ENCODE assay signal across 22 mouse cellular contexts in the genomic region with DNA sequence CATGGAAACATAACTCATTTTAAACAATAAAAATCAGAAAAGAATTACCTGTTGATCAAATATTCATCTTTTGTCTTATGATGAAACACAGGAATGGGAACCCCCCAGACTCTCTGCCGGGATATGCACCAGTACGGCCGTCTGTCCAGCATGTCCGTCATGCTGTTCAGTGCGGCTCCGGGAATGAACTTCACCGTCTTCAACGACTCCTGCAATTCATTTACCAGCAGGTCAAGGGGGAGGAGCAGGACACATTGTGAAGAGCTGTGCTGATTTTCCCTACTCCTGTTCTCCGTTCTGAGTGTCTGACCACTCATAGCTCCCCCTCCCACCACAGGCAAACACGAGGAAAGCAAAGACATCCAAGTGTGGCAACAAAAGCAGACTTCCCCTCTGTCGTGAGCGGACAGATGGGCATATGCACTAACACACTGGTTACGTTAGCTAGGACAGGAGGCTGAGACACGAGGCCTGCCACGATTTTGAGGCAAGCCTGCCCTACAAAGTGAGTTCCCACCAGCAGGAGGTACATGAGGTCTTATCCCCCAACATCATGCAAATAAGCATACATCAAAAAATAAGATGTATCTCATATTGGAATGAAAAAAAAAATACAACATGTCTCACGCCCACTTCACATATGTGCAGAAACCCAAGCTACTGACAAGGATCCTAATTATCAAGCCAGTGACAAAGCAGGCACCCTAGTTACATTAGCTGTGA. TPM values are rescaled to one million over a fixed set of nuclear protein-coding genes. Genes with fewer than 3 reads are reported as not detected.
DNase-seq lines count a peak whose midpoint lies in the region; ATAC-seq and TF ChIP-seq lines count a peak whose summit lies in the region.
"Had no signal": no experiment of that assay in that cellular context is flagged by ENCODE, and none has a peak within 500 bp of the region (broad histone marks: within the 10 kb centered on the region; RNA-seq: fewer than 3 reads in every experiment).

No protein-coding gene starts in this region.

- H3K27me3 ChIP-seq in kidney, embryonic 16.5 days (ENCODE audit: insufficient read depth, low read length), result no peaks in the 10 kb centered on the region
- no peaks in the 10 kb centered on the region for H3K27me3 ChIP-seq in midbrain, embryonic 11.5 days (ENCODE audit: control insufficient read depth, insufficient read depth, low read length)
- H3K27me3 ChIP-seq in hindbrain, embryonic 11.5 days (ENCODE audit: control insufficient read depth, insufficient read depth, low read length), result no peaks in the 10 kb centered on the region
- H3K27me3 ChIP-seq: forebrain, embryonic 12.5 days; limb, embryonic 12.5 days; liver, embryonic 12.5 days; megakaryocyte, embryonic 14.5 days; midbrain, embryonic 15.5 days; neural tube, embryonic 15.5 days had no signal

- no peak overlapping the region for H3K27ac ChIP-seq in kidney, embryonic 16.5 days (ENCODE audit: low read length)
- peak overlapping the region; percentile 54 for H3K27ac ChIP-seq in layer of hippocampus, adult 2 months
- no peak overlapping the region for H3K27ac ChIP-seq in midbrain, embryonic 11.5 days (ENCODE audit: low read depth, low read length)
- H3K27ac ChIP-seq in hindbrain, embryonic 11.5 days (ENCODE audit: low read depth, low read length), result no peak overlapping the region
- H3K27ac ChIP-seq: forebrain, embryonic 12.5 days; hindbrain, embryonic 14.5 days; limb, embryonic 12.5 days; liver, embryonic 12.5 days; midbrain, embryonic 15.5 days; neural tube, embryonic 15.5 days had no signal

- peak; percentile 29 for DNase-seq in kidney, adult 18-20 months
- peak; percentile 38 for DNase-seq in right cerebral cortex, adult 18-20 months
- no peak for DNase-seq in right cerebral cortex, postnatal 25 days
- peak; percentile 43 to 77 for DNase-seq in layer of hippocampus, adult 2 months (ENCODE audit: low spot score in 2 of 2)
- peak; percentile 25 for DNase-seq in right cerebral cortex, postnatal 14 days
- DNase-seq in midbrain, embryonic 11.5 days (ENCODE audit: low spot score, missing footprints), result no peak
- no peak for DNase-seq in hindbrain, embryonic 11.5 days (ENCODE audit: low spot score)
- DNase-seq: B cell, adult 2 months; cerebellum, adult 8-10 months; heart, postnatal 10 days; lung, adult 2 months; thymus, postnatal 25 days had no signal

- no peaks in the 10 kb centered on the region for H3K9me3 ChIP-seq in kidney, embryonic 16.5 days (ENCODE audit: low read length)
- no peaks in the 10 kb centered on the region for H3K9me3 ChIP-seq in midbrain, embryonic 11.5 days (ENCODE audit: control insufficient read depth, low read length)
- no peaks in the 10 kb centered on the region for H3K9me3 ChIP-seq in hindbrain, embryonic 11.5 days (ENCODE audit: control insufficient read depth, low read length)
- H3K9me3 ChIP-seq: forebrain, embryonic 12.5 days; limb, embryonic 12.5 days; liver, embryonic 12.5 days; megakaryocyte, embryonic 14.5 days; midbrain, embryonic 15.5 days; neural tube, embryonic 15.5 days had no signal

- 82% methylated on average over 16 of the region's 16 CpGs for WGBS in kidney, embryonic 16.5 days
- 88% methylated on average over 16 of the region's 16 CpGs for WGBS in midbrain, embryonic 11.5 days
- 89% methylated on average over 16 of the region's 16 CpGs for WGBS in hindbrain, embryonic 11.5 days

- H3K9ac ChIP-seq in kidney, embryonic 16.5 days (replicated peaks; ENCODE audit: low read length), result no peak overlapping the region
- no peak overlapping the region for H3K9ac ChIP-seq in midbrain, embryonic 11.5 days (ENCODE audit: low read length)
- no peak overlapping the region for H3K9ac ChIP-seq in hindbrain, embryonic 11.5 days (ENCODE audit: low read depth, low read length)
- H3K9ac ChIP-seq: forebrain, embryonic 12.5 days; hindbrain, embryonic 14.5 days; limb, embryonic 12.5 days; liver, embryonic 12.5 days; midbrain, embryonic 15.5 days; neural tube, embryonic 15.5 days had no signal

- no peak for TF ChIP-seq CTCF in layer of hippocampus, adult 2 months (conservative IDR thresholded peaks at IDR 0.05)

- H3K4me1 ChIP-seq in kidney, embryonic 16.5 days (ENCODE audit: insufficient read depth, low read length), result no peaks in the 10 kb centered on the region
- no peaks in the 10 kb centered on the region for H3K4me1 ChIP-seq in midbrain, embryonic 11.5 days (ENCODE audit: control insufficient read depth, insufficient read depth, low read length)
- H3K4me1 ChIP-seq in hindbrain, embryonic 11.5 days (replicated peaks; ENCODE audit: control insufficient read depth, insufficient read depth, low read length), result no peaks in the 10 kb centered on the region
- H3K4me1 ChIP-seq: forebrain, embryonic 12.5 days; limb, embryonic 12.5 days; liver, embryonic 12.5 days; midbrain, embryonic 15.5 days; neural tube, embryonic 15.5 days had no signal

- no peak for ATAC-seq in kidney, embryonic 16.5 days (ENCODE audit: low FRiP score, low TSS enrichment)
- no peak for ATAC-seq in midbrain, embryonic 11.5 days (ENCODE audit: low FRiP score)
- no peak for ATAC-seq in hindbrain, embryonic 11.5 days (ENCODE audit: low FRiP score)
- ATAC-seq: liver, embryonic 12.5 days; midbrain, embryonic 15.5 days had no signal

- H3K4me2 ChIP-seq in kidney, embryonic 16.5 days (replicated peaks; ENCODE audit: low read depth, low read length), result no peak overlapping the region
- H3K4me2 ChIP-seq in midbrain, embryonic 11.5 days, result no peak overlapping the region
- no peak overlapping the region for H3K4me2 ChIP-seq in hindbrain, embryonic 11.5 days (replicated peaks; ENCODE audit: low read depth, low read length)
- H3K4me2 ChIP-seq: forebrain, embryonic 12.5 days; heart, embryonic 11.5 days; hindbrain, embryonic 14.5 days; limb, embryonic 12.5 days; liver, embryonic 12.5 days; midbrain, embryonic 15.5 days; neural tube, embryonic 15.5 days had no signal

- peaks cover 54% of the 10 kb centered on the region for H3K36me3 ChIP-seq in kidney, embryonic 16.5 days (ENCODE audit: insufficient read depth, low read length)
- H3K36me3 ChIP-seq in midbrain, embryonic 11.5 days (ENCODE audit: control insufficient read depth, insufficient read depth, low read length), result peaks cover 17% of the 10 kb centered on the region
- peaks cover 7% of the 10 kb centered on the region; the same call in 1 of the 2 replicates for H3K36me3 ChIP-seq in hindbrain, embryonic 11.5 days (ENCODE audit: control insufficient read depth, insufficient read depth, low read length)

- no peak overlapping the region for H3K4me3 ChIP-seq in kidney, embryonic 16.5 days (ENCODE audit: low read length)
- no peak overlapping the region for H3K4me3 ChIP-seq in layer of hippocampus, adult 2 months
- no peak overlapping the region for H3K4me3 ChIP-seq in midbrain, embryonic 11.5 days (ENCODE audit: low read depth, low read length)
- H3K4me3 ChIP-seq in hindbrain, embryonic 11.5 days (ENCODE audit: low read depth, low read length), result no peak overlapping the region
- H3K4me3 ChIP-seq: forebrain, embryonic 12.5 days; limb, embryonic 12.5 days; liver, embryonic 12.5 days; megakaryocyte, embryonic 14.5 days; midbrain, embryonic 15.5 days; myocyte; neural tube, embryonic 15.5 days had no signal

RNA-seq across cellular contexts. Expression of a gene that starts 13.2 kb away (rescaled TPM):
- polyA plus RNA-seq in kidney, embryonic 16.5 days (2015; fragmentation: Nextera tagmentation; extraction: Ambion mirVana), result 34.2 and 35.2 TPM in 2 replicates
- 10 to 100 TPM; 29.9 to 34.3 TPM for total RNA-seq in layer of hippocampus, adult 2 months (2021)
- polyA plus RNA-seq in midbrain, embryonic 11.5 days (2014; fragmentation: Nextera tagmentation; extraction: Ambion mirVana), result 24.3 and 26.3 TPM in 2 replicates
- 19.2 and 24.5 TPM in 2 replicates for polyA plus RNA-seq in hindbrain, embryonic 11.5 days (2014; fragmentation: Nextera tagmentation; extraction: Ambion mirVana)

RNA-seq across cellular contexts. Expression of a gene that starts 15.9 kb away (rescaled TPM):
- polyA plus RNA-seq in kidney, embryonic 16.5 days (2015; fragmentation: Nextera tagmentation; extraction: Ambion mirVana), result 56.4 and 65.5 TPM in 2 replicates
- 10 to 100 TPM; 65.2 to 74.8 TPM for total RNA-seq in layer of hippocampus, adult 2 months (2021)
- 22.5 and 26.3 TPM in 2 replicates for polyA plus RNA-seq in midbrain, embryonic 11.5 days (2014; fragmentation: Nextera tagmentation; extraction: Ambion mirVana)
- 28.8 and 29.0 TPM in 2 replicates for polyA plus RNA-seq in hindbrain, embryonic 11.5 days (2014; fragmentation: Nextera tagmentation; extraction: Ambion mirVana)

RNA-seq across cellular contexts. Expression of a gene that starts 46.8 kb away (rescaled TPM):
- 137 TPM in 2 replicates for polyA plus RNA-seq in kidney, embryonic 16.5 days (2015; fragmentation: Nextera tagmentation; extraction: Ambion mirVana)
- total RNA-seq in layer of hippocampus, adult 2 months (2021), result 10 to 100 TPM; 65.2 to 69.5 TPM
- polyA plus RNA-seq in midbrain, embryonic 11.5 days (2014; fragmentation: Nextera tagmentation; extraction: Ambion mirVana), result 140 TPM in 2 replicates
- 146 and 172 TPM in 2 replicates for polyA plus RNA-seq in hindbrain, embryonic 11.5 days (2014; fragmentation: Nextera tagmentation; extraction: Ambion mirVana)

Comparison
In these comparisons a context has a peak if more than half of its experiments do, and no peak if none do; other contexts are left out.
1. DNase-seq: peak in kidney, adult 18-20 months (single experiment), right cerebral cortex, adult 18-20 months (single experiment), layer of hippocampus, adult 2 months (2 of 2) and right cerebral cortex, postnatal 14 days (single experiment); none in right cerebral cortex, postnatal 25 days (single experiment), midbrain, embryonic 11.5 days (single experiment) and hindbrain, embryonic 11.5 days (single experiment).